Mouse (Mus musculus): ENCODE results near the gene 2410131K14Rik.

2410131K14Rik gene

DNA sequence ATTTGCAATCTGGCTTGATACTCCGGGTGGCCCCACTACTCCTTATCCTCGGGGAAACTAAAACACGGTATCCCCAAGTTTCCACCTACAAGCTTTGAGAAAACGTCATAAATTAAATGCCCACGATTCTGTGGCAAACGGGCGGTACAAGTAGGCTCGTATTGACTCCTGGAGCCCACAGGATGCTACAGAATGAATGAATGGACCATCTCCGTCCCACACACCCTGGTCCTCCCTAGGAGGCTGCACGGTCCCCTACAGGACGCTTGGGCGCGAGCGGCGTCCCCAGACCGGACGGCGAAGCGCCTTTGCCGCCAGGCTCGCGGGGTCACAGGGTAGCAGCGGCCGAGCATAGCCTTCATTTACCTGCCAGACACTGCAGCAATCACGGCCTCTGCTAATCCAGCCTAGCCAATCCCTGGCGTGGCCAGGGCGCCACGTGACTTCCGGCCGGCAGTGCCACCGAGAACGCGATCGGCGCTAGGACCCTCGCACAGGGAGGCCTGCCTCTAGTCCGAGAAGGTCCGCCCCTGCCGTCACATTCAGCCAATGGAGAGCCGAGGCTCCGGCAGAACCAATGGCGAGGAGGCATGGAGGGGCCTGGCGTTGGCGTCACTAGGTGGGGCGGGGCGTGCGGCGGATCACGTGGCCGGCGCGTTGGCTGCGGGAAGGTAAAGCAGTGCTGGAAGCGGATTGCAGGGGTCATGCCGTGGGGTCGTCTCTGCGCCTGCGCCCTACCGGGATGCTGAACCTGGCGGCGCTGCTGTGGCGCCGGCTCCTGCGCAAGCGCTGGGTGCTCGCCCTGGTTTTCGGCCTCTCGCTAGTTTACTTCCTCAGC, at the start of gene 2410131K14Rik, which contains the start of gene Rnft2:
TSS of gene 2410131K14Rik (plus strand) at position 622 of the 838 bp plus-strand sequence.
TSS of gene Rnft2 (minus strand) at position 511 of the 838 bp plus-strand sequence.
- DNase-seq, result peak; percentile 100

GRCm38 (mm10) chr5:118197421-118197820, 47.6 kb upstream of the 2410131K14Rik start:
- DNase-seq, result no peak

- DNase-seq, result no peak
Measured at GRCm38 (mm10) chr5:118199670-118200069, 45.4 kb upstream of the 2410131K14Rik start.

DNA sequence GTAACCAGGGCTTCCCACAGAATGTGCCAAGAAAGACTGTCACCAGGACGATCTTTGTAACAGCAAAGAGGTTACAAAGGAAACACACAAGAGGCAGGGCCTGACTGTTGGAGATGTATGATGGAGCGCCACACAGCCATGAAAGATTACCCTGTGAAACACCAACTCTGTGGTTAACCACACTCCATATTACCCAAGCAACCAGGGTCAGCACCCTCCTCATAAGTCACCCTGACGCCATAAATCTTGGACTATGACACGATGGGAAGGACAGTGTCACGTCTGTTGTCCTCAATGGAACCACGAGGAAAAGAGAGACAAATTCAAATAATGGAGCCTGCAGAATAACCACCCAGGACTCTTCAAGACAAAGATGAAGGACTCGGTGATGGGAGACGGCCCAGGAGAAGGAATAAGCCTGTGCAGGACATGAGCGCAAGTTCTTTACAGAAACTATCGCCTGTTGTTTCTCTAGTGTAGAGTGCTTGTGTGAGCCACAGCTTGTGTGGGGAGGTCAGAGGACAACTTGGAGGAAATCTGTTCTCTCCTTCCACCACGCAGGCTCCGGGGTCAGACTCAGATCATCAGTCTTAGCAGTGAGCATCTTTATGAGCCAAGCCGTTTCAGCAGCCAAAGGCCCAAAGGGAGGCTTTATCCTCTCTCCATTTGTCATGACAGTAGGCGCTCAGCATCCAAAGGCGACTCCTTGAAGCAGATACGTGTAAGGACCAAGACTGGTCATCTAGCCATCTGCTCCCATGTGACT, 40.2 kb upstream of the 2410131K14Rik start:
- DNase-seq, result peak; percentile 58

DNA sequence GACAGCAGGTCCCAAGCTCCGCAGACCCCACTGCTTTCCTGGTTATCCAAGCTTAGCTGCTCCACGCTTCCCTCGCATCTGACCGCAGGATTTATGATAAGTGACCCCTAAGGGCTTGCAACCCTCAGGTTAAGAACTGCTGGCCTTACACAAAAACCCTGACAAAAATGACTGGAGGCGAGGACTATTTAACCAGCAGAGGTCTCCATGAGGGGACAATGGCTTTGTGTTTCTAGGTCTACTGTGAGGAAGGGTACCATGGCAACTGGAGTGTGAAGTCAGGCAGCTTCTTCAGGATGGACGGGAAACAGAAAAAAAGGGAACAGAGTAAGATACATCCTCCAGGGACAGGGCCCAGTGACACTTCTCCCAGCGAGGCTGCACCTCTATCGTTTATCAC, 39.2 kb upstream of the 2410131K14Rik start:
- DNase-seq, result no peak

DNA sequence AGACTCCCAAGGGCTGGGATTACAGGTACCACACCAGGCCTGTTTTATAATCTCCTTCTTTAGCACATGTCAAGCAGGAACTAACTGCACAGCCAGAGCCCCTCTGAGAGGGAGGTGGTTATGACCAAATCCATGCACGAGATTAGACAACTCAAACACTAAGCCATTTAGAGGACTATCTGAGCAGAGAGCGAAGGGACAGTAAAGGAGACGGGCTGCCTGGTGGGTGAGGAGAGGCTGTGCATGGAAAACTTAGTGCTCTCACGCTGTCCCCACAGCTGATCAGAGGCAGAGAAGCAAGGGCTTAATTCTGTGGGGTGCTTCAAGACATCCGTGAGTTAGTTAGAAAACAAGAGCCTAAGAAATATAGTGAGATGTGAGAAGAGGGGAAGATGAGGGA, 31.0 kb upstream of the 2410131K14Rik start:
- no peak for DNase-seq

DNA sequence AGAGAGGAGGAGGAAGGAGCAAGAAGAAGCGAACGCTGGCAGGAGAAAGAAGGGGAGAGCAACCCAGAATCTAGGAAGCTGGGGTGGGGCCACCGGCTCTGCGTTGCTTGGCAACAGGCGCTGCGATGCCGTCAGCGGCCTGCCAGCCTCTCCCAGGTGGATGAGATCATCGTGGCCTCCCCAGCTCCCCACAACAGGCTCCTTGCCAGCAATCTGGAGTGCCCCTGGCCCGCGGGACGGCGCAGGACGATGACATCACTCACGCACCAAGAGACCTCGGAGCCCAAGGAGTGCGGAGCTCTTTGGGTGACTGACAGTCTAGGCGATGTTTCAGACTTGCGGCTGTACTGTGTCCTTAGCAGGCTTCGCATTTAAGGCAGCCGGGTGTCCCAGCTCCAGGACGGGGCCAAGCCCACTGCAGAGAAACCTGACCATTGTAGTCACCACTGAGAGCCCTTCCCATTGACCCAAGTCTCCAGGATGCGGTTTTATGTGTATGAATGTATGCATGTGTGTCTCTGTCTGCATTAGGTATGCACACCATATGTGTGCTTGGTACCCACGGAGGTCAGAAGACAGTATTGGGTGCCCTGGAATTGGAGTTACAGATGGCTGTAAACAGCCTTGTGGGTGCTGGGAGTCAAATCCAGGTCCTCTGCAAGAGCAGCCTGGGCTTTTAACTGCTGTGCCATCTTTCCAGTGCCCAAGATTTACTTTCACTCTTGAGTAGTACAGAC, 30.4 kb upstream of the 2410131K14Rik start:
- peak; percentile 62 for DNase-seq

- DNase-seq, result peak; percentile 35
Measured at GRCm38 (mm10) chr5:118217410-118217809, 27.6 kb upstream of the 2410131K14Rik start.

DNA sequence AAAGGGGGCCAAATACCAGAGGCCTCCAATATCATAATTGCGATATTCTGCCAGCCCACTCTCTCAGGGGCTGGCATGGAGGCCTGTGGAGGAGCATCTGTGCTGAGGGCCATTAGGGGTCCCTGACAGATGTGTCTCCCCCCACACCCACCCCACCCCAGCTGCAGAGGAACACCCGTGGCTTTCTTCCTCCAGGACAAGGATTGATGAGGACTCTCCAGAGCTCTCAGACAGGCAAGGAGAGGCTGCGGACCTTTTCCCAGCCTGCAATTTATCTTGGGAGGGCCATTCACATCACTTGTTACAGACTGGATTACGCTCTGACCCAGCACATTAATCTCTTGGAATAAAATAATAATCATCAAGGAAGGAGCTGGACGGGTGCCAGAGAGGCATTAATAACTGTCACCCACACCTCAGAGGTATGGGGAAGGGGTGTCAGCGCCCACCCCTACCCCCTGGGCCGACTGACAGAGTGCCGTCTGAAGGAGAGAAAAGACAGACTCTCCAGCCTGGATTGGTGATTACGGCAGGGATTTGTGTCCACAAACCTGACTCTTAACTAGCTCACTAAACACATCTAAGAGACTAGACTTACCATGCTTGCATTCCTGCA, 21.8 kb upstream of the 2410131K14Rik start:
- no peak for DNase-seq

- no peak for DNase-seq
Measured at GRCm38 (mm10) chr5:118230071-118230611, 14.9 kb upstream of the 2410131K14Rik start.

GRCm38 (mm10) chr5:118236891-118237290, 8.1 kb upstream of the 2410131K14Rik start:
- no peak for DNase-seq

DNA sequence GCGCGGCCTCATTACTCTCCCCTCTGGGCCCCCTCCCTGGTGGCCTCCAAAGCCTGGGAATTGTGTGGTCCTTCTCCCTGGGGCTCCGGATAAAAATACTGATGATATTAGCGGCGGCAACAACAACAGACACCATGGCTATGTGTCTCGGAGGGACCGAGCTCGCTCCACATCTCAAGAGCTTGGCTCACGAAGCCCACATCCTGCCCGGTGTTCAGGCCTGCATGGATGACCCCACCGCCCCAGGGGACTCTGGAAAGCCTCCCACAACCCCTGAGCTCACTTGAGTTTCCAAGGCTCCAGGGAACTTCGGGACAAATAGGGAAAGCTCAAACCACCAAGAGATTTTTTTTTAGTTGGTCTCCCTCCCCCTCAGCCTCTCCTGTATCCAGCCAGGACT, 5.4 kb upstream of the 2410131K14Rik start:
- DNase-seq, result no peak

- no peak for DNase-seq
Measured at GRCm38 (mm10) chr5:118245606-118246308, 730 bp downstream of the 2410131K14Rik start.

DNA sequence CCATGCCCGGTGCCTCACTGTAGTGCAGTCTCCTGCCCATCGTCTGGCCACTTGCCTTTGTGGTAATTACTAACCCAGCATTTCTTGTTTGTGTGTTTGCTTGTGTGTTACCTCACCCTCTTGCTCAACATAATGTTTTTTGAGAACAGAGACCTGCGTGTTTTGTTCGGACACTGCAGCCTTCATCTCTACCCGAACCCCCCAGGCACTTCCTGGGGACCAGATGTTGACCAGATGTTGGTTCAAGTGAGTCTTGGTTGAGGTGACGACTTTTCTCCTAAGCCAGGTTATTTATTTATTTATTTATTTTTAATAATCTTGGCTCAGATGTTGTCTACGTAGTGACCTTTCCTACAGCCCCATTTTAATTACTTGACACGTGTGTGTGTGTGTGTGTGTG, 2.4 kb downstream of the 2410131K14Rik start:
- DNase-seq, result no peak

GRCm38 (mm10) chr5:118250987-118251386, 6.0 kb downstream of the 2410131K14Rik start:
- DNase-seq, result no peak

DNA sequence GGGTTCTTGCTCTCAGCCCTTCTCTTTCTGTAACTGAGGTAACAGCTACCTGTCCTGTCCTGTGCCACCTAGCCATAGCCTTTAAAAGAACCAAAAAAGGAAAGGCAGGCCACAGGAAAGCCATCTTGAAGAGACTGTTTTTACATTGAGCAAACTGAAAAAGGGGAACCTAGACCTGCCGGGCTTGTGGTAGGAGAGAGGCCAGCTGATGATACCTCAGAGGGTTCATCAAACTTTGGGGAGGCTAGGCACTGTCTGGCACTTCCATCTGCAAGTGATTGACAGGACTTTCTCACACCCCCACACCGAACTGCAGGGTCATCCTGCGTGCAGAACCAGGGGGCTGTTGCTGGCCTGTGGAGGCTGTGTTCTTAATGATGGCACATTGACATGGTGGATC, 8.5 kb downstream of the 2410131K14Rik start:
- no peak for DNase-seq

- no peak for DNase-seq
Measured at GRCm38 (mm10) chr5:118256981-118257380, 12.0 kb downstream of the 2410131K14Rik start.

DNA sequence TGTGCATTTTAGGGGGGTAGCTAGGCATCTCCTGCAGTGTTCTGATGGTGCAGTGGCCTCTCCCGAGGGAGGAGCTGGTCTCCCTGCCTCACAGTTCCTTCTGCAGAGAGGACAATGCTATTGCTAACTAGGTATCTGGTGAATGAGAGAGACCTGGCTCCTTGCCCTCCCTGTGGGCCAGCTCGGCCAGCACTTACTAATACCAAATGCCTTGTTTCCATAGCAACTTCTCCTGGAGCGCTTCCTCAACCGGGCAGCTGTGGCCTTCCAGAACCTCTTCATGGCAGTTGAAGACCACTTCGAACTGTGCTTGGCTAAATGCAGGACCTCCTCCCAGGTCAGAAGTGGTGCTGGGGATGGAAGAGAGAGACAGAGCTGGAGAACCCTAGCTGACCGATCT, 14.1 kb downstream of the 2410131K14Rik start:
- no peak for DNase-seq

GRCm38 (mm10) chr5:118259636-118260035, 14.6 kb downstream of the 2410131K14Rik start:
- no peak for DNase-seq

GRCm38 (mm10) chr5:118260055-118260454, 15.0 kb downstream of the 2410131K14Rik start:
- DNase-seq, result no peak

- no peak for DNase-seq
Measured at GRCm38 (mm10) chr5:118260642-118261041, 15.6 kb downstream of the 2410131K14Rik start.

DNA sequence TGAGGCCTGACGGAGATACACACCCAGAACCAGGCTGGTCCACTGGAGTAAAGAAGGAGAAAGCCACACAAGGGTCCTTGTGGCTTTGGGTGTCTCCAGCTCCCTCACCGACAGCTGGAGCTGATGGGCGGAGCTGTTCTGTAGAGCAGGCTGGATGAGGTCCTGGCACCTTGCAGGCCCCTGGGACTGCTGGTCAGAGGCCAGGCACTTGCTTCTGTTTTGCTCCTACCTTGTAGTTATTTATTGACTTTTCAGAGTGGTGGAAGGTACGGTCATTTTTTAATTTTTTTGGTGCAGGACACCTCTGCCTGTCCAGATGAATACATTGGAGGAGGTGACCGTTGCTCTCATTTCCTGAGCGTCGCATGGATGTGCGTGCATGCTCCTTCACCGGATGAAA, 16.2 kb downstream of the 2410131K14Rik start:
- peak; percentile 62 for DNase-seq
